Mouse (Mus musculus) erythroblast, embryonic 14.5 days (primary cell): ENCODE measurements around the gene Alppl2. TPM values are rescaled to one million over a fixed set of nuclear protein-coding genes. Genes with fewer than 3 reads are reported as not detected.

Source experiments
- H3K27me3 ChIP-seq: 2 replicates; pipeline ENCODE4 v1.6.1; 2012; ENCODE audit warnings: inconsistent platforms; ENCODE audit not compliant: control insufficient read depth
- H3K36me3 ChIP-seq: 2 replicates; pipeline ENCODE4 v1.6.1; 2012; ENCODE audit warnings: mild to moderate bottlenecking, inconsistent platforms; ENCODE audit not compliant: control insufficient read depth
- H3K4me1 ChIP-seq: 2 replicates; pipeline ENCODE4 v1.6.1; 2012; ENCODE audit warnings: inconsistent platforms; ENCODE audit not compliant: control insufficient read depth
- H3K4me3 ChIP-seq: replicated peaks from 2 replicates; pipeline ENCODE3; 2012; ENCODE audit warnings: moderate library complexity, mild to moderate bottlenecking, inconsistent platforms
- H3K9me3 ChIP-seq: 2 replicates; pipeline ENCODE4 v1.6.1; 2012; ENCODE audit warnings: low read length, inconsistent platforms, mixed read lengths; ENCODE audit not compliant: control insufficient read depth
- GATA1 ChIP-seq: IDR thresholded peaks from 2 replicates; pipeline ENCODE4 v1.6.1; 2012; ENCODE audit warnings: low read length, inconsistent platforms, mixed read lengths
- TAL1 ChIP-seq: IDR thresholded peaks from 3 replicates; pipeline ENCODE4 v1.6.1; 2012; ENCODE audit warnings: low read length, inconsistent platforms, mixed read lengths
- polyA plus RNA-seq: library from polyadenylated mRNA; stranded (reverse); fragments of >175 nt; gene quantifications from 2 replicates; pipeline ENCODE4 v1.2.3, GENCODE M21; 2012

Alppl2 gene
- polyA plus RNA-seq, 1 experiment = not detected

DNA sequence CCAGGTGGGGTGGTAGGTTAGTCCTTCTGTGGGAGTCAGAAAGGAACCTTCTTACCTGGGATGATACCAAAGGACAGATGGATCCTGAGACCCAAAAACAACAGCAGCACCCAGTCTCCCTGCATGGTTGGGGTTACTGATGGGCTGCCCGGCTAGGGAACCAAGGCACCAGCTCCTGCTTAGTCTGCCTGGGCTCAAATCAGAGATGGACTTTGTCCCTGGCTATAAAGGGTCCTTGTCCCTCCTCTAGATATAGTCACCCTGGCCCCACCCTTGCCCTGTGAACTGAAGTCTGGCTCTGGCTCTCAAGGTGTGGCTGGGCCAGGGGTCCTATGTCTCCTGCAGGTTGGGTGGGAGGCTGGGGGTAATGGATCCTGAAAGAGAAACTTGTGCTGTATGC lies 11.7 kb upstream of the Alppl2 start, which contains the start of gene Alpi:
Gene Alpi (minus strand): TSS at position 196 of the 400 bp plus-strand sequence.
- TF ChIP-seq TAL1 (no peak), GATA1 (no peak)

DNA sequence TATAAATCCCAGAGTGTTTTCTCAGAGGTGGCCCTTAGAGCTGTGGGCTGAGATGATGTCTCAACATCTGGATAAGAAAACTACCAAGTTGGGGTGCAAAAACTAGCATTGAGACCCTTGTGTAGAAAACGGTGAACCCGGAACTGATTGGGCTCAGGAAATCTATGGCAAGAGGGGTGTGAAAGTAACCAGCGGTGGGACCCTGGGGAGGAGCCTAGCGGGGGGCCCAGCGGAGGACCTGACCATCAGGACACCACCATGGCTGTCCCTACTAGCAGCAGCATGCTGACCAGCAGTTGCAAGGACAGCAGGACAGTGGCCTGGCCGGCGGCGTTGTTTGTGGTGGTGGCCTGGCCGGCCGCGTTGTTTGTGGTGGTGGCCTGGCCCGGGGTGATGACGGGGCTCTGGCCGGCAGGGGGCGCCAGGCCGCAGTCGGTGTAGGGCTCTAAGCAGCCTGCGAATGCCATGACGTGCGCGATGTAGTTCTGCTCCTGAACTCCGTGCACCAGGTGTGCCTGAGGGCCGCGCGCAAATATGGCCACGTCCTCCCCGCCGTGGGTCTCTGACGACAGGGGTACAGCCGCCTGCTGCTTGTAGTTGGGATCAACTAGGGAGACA lies 8.7 kb upstream of the Alppl2 start:
- Histone ChIP-seq H3K4me1 (peaks cover 2% of the 10 kb centered on the region), H3K9me3 (no peaks in the 10 kb centered on the region), H3K27me3 (no peaks in the 10 kb centered on the region), H3K36me3 (no peaks in the 10 kb centered on the region), H3K4me3 (no peak overlapping the region)
- TF ChIP-seq GATA1 (no peak), TAL1 (no peak)

More for the DNA sequence above, 11.7 kb upstream of the Alppl2 start, which contains the start of gene Alpi:
- Histone ChIP-seq H3K4me3 (no peak within 1 kb of the TSS), H3K27me3 (no peaks in the 10 kb centered on the region), H3K4me1 (peaks cover 2% of the 10 kb centered on the region), H3K9me3 (no peaks in the 10 kb centered on the region), H3K36me3 (no peaks in the 10 kb centered on the region)

DNA sequence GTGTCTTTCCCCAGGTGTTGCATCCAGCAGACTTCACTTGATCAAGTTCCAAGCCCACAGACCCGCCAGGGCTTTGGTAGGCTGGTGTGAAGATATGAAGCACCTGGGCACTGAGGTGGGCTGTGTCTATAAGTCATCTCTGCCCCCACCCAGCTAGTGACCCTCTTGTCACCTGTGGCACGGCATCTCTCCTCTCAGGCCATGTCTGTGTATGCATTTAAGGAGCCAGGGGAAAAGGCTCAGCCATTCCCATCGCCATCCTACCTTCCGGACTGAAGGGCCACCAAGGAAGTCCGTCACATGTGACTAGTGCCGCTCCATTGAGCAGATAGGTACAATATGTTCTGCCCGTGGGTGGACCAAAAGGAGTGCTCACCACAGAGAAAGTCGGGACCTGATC lies 5.9 kb upstream of the Alppl2 start:
- no peaks in the 10 kb centered on the region for H3K9me3 ChIP-seq
- H3K27me3 ChIP-seq = no peaks in the 10 kb centered on the region
- H3K36me3 ChIP-seq = no peaks in the 10 kb centered on the region
- no peak for TF ChIP-seq GATA1
- no peak for TF ChIP-seq TAL1
- H3K4me1 ChIP-seq = peaks cover 2% of the 10 kb centered on the region
- H3K4me3 ChIP-seq = no peak overlapping the region

DNA sequence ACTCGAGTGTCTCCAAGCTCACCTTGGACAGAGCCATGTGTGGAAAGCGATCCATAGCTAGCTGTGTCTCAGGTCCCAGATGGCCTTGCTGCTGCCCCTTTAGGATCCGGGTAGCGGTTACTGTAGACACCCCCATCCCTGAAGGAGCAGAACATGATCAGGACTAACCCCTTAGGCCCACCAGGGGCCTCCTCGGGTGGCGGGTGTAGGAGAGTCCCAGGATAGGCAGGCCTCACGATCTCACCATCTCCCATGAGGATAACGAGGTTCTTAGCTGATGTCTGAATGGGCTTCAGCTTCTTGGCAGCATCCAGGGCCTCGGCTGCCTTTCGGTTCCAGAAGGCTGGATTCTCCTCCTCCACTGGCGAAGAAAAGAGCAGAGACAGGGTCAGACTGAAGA lies 477 bp downstream of the Alppl2 start:
- Histone ChIP-seq H3K27me3 (no peaks in the 10 kb centered on the region), H3K4me3 (no peak overlapping the region), H3K36me3 (no peaks in the 10 kb centered on the region), H3K4me1 (no peaks in the 10 kb centered on the region), H3K9me3 (no peaks in the 10 kb centered on the region)
- TF ChIP-seq TAL1 (no peak), GATA1 (no peak)

DNA sequence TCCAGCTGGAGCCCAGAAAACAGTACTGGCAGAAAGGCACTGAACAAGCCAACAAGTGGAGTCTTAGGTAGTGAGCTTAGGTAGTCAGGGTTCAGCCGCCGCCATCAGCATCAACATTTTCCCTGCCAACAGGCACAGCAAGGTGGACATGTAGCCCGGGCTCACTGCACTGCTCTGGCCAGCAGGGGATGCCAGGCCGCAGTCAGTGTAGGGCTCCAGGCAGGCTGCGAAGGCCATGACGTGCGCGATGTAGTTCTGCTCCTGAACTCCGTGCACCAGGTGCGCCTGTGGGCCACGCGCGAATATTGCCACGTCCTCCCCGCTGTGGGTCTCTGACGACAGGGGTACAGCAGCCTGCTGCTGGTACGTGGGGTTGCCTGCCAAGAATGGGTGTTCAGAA lies 2.8 kb downstream of the Alppl2 start:
- TF ChIP-seq GATA1 (no peak), TAL1 (no peak)
- H3K4me1 ChIP-seq = no peaks in the 10 kb centered on the region
- H3K36me3 ChIP-seq = no peaks in the 10 kb centered on the region
- H3K27me3 ChIP-seq = no peaks in the 10 kb centered on the region
- H3K4me3 ChIP-seq = no peak overlapping the region
- no peaks in the 10 kb centered on the region for H3K9me3 ChIP-seq

DNA sequence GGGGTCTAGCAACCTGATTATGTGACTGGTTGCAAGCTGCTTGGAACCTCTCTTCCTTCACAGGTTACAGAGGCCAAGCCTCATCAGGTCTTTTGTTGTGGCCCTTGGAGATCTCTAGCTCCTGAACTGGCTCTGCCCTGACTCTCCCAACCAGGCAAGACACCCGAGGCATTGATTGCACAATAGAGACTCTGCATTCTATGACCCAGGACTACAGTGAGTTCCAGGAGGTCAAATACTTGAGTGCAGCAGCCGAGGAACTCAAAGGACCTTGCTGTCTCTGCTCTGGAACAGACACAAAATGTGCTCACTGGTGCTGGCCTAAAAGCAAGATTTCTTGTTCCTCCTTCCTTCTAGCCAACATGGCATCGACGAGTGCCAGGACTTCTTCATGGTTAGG lies 3.5 kb downstream of the Alppl2 start:
- no peaks in the 10 kb centered on the region for H3K4me1 ChIP-seq
- no peak overlapping the region for H3K4me3 ChIP-seq
- no peaks in the 10 kb centered on the region for H3K9me3 ChIP-seq
- H3K27me3 ChIP-seq = no peaks in the 10 kb centered on the region
- TF ChIP-seq TAL1 = no peak
- no peak for TF ChIP-seq GATA1
- no peaks in the 10 kb centered on the region for H3K36me3 ChIP-seq

DNA sequence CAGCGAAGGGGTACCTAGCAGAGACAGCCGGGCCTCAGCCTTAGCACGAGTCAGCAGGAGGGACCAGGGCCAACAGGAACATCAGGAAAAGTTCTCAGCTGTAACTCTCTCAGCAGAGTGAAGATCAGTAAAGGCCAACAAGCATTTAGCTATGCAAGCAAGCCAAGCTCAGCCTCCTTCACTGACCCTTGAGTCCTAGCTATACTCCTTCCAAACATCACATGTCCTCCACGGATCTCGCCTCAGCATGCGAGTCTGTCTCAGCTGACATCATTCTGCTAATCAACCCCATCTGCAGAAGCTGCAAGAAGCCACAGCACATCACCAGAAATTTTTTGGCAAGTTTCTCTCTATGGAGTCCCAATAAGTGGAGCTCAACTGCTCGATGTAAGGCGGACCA lies 16.0 kb downstream of the Alppl2 start:
- H3K4me1 ChIP-seq = no peaks in the 10 kb centered on the region
- H3K36me3 ChIP-seq = no peaks in the 10 kb centered on the region
- TF ChIP-seq GATA1 = no peak
- TF ChIP-seq TAL1 = no peak
- H3K27me3 ChIP-seq = no peaks in the 10 kb centered on the region
- no peaks in the 10 kb centered on the region for H3K9me3 ChIP-seq
- no peak overlapping the region for H3K4me3 ChIP-seq

DNA sequence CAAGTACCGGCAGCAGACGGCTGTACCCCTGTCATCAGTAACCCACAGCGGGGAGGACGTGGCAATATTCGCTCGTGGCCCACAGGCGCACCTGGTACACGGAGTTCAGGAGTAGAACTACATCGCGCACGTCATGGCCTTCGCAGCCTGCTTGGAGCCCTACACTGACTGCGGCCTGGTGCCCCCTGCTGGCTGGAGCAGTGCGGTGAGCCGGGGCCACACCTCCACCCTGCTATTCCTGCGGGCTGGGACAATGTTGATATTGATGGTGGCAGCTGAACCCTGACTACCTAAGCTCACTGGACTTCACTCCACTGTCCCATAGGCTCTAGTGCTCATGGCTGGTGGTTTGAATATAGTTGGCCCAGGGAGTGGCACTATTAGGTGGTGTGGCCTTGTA lies 19.0 kb downstream of the Alppl2 start:
- no peak overlapping the region for H3K4me3 ChIP-seq
- H3K4me1 ChIP-seq = no peaks in the 10 kb centered on the region
- no peaks in the 10 kb centered on the region for H3K36me3 ChIP-seq
- no peaks in the 10 kb centered on the region for H3K9me3 ChIP-seq
- H3K27me3 ChIP-seq = no peaks in the 10 kb centered on the region
- TF ChIP-seq TAL1 (no peak), GATA1 (no peak)

DNA sequence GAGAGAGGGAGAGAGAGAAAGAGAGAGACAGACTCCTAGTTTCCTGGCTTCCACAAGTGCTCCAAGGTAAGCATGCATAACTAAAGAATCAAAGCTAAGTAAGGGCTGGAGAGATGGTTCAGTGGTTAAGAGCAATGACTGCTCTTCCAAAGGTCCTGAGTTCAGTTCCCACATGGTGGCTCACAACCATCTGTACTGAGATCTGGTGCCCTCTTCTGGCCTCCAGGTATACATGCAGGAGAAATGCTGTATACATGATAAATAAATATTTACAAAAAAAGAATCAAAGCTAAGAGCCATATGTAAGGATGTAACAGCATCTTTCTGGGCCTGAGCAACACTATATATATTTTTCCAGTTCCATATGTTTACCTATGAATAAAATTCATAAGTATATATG lies 28.8 kb downstream of the Alppl2 start:
- Histone ChIP-seq H3K4me3 (no peak overlapping the region), H3K4me1 (no peaks in the 10 kb centered on the region), H3K27me3 (no peaks in the 10 kb centered on the region), H3K9me3 (peaks cover 5% of the 10 kb centered on the region; the same call in 1 of the 2 replicates), H3K36me3 (no peaks in the 10 kb centered on the region)
- TF ChIP-seq GATA1 (no peak), TAL1 (no peak)

DNA sequence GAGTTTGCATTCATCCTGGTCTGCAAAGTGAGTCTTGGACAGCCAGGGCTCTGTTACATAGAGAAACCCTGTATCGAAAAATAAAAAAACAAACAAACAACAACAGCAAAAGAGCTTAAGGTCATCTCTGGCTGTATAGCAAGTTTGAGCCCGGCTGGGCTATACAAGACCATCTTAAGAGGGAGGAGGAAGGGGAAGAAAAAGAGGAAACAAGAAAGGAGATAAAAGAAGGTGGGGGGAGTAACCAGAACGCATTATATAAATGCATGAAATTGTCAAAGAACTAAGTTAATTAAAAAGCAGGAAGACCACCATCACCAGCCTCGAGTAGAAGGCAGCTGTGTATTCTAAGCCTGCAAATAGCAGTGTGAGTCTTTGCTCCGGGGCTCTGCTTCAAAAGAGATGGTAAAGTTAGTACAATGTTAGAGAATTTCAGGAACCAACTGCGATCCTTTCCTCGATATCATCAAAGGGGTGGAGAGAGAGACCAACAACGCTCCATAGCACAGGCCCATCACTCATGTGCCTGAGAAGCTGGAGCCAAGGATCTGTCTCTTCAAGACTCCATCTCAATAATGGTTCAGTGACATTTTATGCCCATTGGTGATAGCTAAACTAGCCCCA lies 30.6 kb downstream of the Alppl2 start:
- H3K4me3 ChIP-seq = no peak overlapping the region
- H3K9me3 ChIP-seq = peaks cover 5% of the 10 kb centered on the region; the same call in 1 of the 2 replicates
- TF ChIP-seq GATA1 (no peak), TAL1 (no peak)
- no peaks in the 10 kb centered on the region for H3K27me3 ChIP-seq
- no peaks in the 10 kb centered on the region for H3K4me1 ChIP-seq
- H3K36me3 ChIP-seq = no peaks in the 10 kb centered on the region
